Mouse (Mus musculus) ZHBTc4 (cell line): ENCODE measurements around the gene Cbx6.

Experiments
- DNase-seq: peaks from one replicate; pipeline ENCODE4 v3.0.0-alpha.2; 2011; ENCODE audit warnings: low read depth, low spot score

Gene Cbx6

GRCm38 (mm10) chr15:79834130-79834880 lies at the start of gene Cbx6, which contains the start of gene Npcd:
Cbx6 (minus strand) TSS chr15:79834688.
Npcd (minus strand) TSS chr15:79834237.
- peak; percentile 97 for DNase-seq

GRCm38 (mm10) chr15:79883352-79883822 lies 48.9 kb upstream of the Cbx6 start:
- peak; percentile 95 for DNase-seq

DNA sequence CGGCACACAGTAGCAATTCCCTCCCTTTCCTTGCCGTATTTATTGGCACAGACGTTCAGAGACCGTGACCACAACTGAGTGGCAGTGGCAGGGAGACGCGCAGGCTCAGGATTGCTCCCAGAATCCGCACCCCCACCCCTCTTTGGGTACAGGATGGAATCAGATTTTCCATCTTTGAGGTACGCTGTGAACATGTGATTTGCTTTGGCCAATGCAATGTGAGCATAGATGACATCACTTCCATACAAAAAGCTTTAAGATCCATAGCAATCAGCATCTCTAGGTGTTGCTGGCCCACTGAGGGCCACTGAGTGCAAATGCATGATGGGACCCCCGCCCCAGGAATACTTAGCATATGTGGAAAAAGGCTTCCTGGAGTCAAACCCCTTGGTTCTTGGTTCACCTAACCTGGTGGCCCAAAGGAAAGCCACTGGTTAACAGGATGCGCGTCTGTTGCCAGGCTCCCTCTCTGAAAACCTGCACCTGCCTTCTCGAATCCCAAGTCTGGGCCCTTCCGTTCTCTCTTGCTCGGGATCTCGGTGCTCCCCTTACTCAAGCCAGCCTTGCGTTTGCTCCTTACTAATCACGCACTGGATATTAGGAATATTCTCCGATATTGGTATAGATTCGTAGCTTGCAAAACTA lies 48.3 kb upstream of the Cbx6 start:
- DNase-seq, result peak; percentile 57

- DNase-seq, result no peak
These were observed 46.0 kb upstream of the Cbx6 start for GRCm38 (mm10) chr15:79880477-79880876.

- DNase-seq, result peak; percentile 63
These were observed 44.8 kb upstream of the Cbx6 start for GRCm38 (mm10) chr15:79879319-79879718.

GRCm38 (mm10) chr15:79878725-79879136 lies 44.2 kb upstream of the Cbx6 start:
- DNase-seq, result peak; percentile 86

- DNase-seq, result peak; percentile 55
These were observed 40.9 kb upstream of the Cbx6 start for GRCm38 (mm10) chr15:79875261-79875995.

GRCm38 (mm10) chr15:79873995-79874394 lies 39.5 kb upstream of the Cbx6 start:
- peak; percentile 51 for DNase-seq

- DNase-seq, result no peak
These were observed 39.1 kb upstream of the Cbx6 start for GRCm38 (mm10) chr15:79873545-79873944.

GRCm38 (mm10) chr15:79867260-79868002 lies 32.9 kb upstream of the Cbx6 start:
- DNase-seq, result peak; percentile 59

DNA sequence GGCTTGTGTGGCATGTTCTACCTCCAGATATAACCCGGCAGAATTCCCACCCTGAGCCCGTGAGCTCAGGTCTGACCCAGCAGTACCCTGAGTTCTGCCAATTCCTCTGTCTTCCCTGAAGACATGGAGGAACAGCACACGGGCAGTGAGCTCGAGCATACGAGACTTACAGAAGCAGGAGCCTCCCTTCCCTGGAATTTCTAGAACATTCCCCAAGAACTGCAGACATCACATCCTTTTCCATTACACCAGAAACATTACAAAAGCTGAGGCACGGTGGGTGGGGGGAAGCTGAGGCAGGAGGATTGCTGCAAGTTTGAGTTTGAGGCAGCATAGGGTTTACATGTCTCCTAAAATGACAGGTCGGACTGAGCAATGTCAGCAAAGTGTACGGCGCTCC lies 25.3 kb upstream of the Cbx6 start:
- DNase-seq, result peak; percentile 64

DNA sequence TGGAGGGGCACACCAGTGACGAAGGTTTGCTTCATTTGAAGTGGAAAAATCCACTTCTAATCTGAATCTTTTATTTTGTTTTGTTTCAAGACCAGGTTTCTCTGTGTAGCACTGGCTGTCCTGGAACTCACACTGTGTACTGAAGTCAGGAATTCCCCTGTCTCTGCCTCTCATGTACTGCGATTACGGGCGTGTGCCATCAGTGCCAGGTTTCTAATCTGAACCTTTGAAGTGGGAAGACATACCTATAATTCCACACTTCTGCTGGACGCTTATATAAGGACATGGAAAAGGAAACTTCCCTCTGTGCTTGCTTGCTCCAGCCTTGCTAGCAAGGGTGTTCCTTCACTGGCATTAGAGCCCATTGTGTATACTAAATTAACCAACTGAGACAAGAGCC lies 24.5 kb upstream of the Cbx6 start:
- no peak for DNase-seq

GRCm38 (mm10) chr15:79850143-79850542 lies 15.7 kb upstream of the Cbx6 start:
- DNase-seq, result no peak

DNA sequence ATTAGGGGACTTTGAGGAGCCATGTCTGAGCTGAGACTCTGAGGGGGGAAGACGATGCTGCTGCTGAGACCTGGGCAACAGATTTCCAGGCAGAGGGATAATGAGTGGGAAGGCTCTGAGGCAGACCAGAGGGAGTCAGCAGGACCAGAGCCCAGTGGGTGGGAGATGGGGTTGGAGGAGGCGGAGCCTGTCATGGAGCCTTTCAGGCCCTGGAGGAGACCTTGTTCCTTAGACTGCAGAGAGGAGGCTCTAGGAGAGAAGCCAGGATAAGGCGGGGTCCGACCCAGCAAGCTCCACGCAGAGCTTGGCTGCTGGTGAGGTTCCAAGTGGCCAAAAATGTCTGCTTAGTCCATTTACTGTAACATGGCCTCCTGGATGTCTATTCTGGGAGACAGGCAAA lies 12.6 kb upstream of the Cbx6 start:
- peak; percentile 95 for DNase-seq

GRCm38 (mm10) chr15:79845986-79846385 lies 11.5 kb upstream of the Cbx6 start:
- DNase-seq, result no peak

GRCm38 (mm10) chr15:79842985-79843384 lies 8.5 kb upstream of the Cbx6 start:
- DNase-seq, result peak; percentile 55

DNA sequence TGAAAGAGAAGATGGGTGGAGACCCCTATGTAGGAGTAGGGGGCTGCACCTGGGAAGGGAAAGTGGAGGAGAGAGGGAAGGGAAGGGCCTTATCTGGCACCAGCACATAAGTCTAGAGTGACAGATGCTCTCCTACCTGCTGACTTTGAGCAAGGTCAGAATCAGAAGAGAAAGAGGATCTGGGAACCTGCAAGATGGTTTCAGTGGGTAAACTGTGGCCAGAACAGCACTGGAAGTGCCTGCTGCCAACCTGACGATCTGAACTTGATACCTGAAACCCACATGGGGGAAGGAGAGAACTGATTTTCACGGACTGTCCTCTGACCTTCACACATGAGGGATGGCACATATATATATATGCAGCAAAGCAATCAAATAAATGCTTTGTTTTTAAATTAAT lies 5.8 kb upstream of the Cbx6 start:
- DNase-seq, result no peak

DNA sequence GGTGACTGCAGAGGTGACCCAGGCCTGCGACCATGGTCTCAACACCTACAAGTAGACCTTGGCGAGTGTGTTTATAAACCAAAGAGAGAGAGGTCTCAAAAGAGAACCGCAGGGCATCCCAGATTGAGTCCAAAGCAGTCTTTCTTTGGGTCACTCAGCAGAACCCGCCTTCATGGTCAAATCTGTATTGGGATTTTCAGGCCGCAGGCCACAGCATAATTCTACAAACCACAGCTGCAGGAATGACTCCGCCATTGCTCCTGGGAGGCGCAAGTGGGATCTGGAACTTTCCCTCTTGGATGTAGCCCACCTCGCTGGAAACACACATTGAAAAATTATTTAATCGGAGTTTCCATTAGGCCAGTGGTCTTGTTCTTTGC lies 383 bp upstream of the Cbx6 start:
- no peak for DNase-seq

GRCm38 (mm10) chr15:79833251-79834050 lies 1.0 kb downstream of the Cbx6 start:
- DNase-seq, result peak; percentile 47

DNA sequence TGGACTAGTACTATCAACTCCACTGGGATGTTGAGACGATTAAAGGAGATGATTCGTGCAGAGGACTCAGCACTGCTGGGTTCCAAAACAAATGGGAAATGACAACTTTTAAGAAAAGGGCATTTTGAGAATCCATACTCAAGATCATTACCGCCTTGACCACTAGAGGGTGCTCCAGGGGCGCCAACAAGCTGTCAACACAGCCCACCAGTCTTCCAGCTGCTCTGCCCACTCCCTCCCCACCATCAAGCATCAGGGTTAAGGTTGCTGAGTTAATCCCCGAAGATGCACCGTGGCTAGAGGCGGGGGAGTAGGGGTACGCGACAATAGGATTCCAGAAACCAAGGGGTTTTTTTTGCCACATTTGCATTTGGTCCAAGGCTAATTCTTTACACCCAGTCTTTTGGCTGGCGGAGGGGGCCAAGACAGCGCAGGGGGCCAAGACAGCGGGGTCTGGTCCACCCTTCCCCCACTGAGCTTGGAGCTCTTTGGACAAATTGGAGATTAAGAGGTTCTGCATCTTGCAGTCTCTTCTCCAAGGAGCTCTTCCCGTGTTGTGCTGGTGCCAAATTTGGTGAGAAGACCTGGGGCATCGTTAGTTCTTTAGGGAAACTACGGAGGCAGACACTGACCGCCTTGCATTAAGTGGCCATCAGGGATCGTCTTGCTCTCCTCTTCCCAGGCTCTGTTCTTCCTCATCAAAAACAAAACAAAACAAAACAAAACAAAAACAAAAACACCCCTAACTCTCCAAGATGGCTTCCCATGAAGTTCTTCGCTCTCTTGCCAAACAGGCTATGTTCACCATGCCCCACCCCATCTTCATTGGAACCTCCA lies 2.2 kb downstream of the Cbx6 start:
- DNase-seq, result peak; percentile 83
